Mouse (Mus musculus) right cerebral cortex, postnatal 36 days (tissue): ENCODE measurements around the gene Cep250.
"Not testable (repeated sequence)": the region's sequence is repeated elsewhere in the genome, so short reads cannot be mapped to it uniquely, and the experiment has no call there.

ENCODE experiments used
- DNase-seq, 2 experiments: peaks; one replicate each; pipeline ENCODE4 v3.0.0; 2022; ENCODE audit warnings: low spot score in 2 of 2, mixed read lengths in 1 of 2

Gene Cep250

DNA sequence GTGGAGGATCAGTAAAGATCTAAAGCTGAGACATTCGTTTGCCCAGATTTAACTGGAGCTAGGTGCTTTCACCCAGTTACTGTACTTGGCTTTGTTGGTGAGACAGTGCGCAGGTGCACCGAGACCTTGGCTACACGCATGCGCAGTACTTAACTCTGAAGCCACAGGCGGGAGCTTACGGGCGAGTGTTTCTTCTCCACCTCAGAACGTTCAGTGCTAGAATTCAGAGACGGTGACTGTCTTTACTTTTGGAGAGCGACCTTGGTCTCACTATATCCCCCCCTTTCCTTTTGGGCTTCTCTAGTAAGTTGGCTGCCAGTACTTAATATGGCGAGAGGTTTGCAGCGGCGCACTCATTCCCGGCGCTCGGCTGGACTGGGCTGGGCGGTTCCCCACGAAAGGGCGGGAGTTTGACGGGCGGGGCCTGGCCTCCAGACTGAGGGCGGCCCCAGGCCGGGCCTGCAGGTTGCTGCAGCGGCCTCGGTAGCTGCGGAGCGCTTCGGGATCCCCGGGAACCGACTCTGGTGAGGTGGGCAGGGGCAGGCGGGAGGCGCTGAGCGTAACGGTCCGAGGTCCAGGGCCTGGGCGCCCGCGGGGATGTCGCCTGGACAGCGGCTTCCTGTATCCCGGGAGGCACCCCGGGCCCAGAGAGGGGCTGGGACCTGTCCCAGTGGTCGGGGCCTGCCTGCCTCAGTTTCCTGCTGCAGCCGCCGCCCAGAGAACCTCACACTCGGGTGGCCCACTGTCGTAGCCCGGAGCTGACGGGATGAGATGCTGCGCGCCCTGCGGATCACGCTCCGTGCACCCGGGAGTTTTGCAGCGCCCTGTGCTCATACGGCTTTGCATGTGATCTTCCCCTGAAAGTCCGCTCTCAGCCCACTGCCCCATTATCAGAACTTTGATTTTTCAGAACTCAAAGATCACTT lies at the start of gene Cep250:
Cep250 (plus strand) TSS at position 325 of the 926 bp plus-strand sequence.
- peak; percentile 71 to 76 for DNase-seq

DNA sequence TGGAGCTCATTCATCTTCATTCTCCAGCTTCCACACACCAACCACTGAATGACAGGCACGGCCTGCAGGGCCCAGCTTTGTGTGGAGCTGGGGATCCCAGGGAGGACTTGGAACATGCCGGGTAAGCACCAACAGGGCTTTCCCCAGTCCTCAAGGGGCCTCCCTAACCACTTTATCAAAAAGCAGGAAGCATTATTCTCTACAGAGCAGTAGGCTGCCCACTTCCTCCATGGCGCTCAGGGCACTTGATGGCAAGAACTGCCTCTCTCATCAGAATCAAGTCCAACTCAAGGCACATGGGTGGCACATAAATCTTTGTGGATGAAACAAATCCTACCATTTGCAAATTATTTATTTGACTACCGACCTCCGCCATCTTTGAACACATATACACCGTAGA lies 41.6 kb upstream of the Cep250 start:
- no peak for DNase-seq

GRCm38 (mm10) chr2:155923143-155923542 lies 33.1 kb upstream of the Cep250 start:
- DNase-seq, result no peak

- not testable (repeated sequence) for DNase-seq
Observed at GRCm38 (mm10) chr2:155925213-155925612, 31.0 kb upstream of the Cep250 start.

- no peak for DNase-seq
Observed at GRCm38 (mm10) chr2:155928711-155929345, 27.4 kb upstream of the Cep250 start.

- peak; percentile 94 to 95 for DNase-seq
Observed at GRCm38 (mm10) chr2:155929531-155930442, 26.5 kb upstream of the Cep250 start, which contains the start of gene Uqcc1. TSS of gene Uqcc1 (minus strand) at chr2:155930310.

GRCm38 (mm10) chr2:155939897-155940529 lies 16.2 kb upstream of the Cep250 start:
- DNase-seq, result no peak

DNA sequence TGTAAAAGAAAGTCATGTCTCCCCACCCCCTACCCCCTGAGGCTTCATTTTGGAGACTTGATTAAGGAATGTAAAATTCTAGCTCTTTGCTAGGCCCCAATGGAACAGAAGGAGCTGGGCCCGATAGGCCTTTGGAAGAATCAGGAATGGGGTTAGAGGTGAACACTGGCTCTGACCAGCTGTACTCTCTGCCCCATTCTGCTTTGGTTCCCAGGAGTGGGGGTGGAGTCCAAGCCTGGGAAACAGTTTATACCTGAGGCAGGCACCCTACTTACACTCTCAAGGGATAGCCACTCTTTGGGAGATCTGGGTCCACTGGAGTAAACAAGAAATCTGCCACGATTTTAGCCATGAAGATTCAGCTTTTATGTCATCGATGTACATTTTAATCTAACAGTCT lies 15.6 kb upstream of the Cep250 start, which contains the start of gene Gm15557:
Gm15557 (plus strand) TSS at position 48 of the 400 bp plus-strand sequence.
- no peak for DNase-seq

- DNase-seq, result no peak
Observed at GRCm38 (mm10) chr2:155941697-155942442, 14.4 kb upstream of the Cep250 start.

GRCm38 (mm10) chr2:155943463-155943862 lies 12.8 kb upstream of the Cep250 start:
- no peak for DNase-seq

- DNase-seq, result no peak
Observed at GRCm38 (mm10) chr2:155944685-155945084, 11.6 kb upstream of the Cep250 start.

DNA sequence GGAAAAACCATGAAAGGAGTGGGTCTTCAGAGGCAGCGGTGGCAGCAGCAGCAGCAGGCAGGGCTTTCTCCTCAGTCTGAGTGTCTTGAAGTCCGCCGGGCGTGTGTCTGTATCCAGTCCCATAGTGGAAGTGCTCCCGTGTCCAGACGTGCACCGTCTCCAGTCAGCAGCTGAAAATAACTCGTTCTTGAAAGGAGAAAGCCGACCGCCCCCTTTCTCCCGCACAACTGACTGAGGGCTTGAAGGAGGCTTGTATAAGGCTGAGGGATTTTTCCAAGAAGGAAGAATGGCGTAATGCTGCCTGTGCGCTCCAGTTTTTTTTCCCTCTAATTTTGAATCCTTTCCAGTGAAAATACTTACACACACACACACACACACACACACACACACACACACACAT lies 11.1 kb upstream of the Cep250 start, which contains the start of gene Gdf5:
Gdf5 (minus strand) TSS at position 244 of the 400 bp plus-strand sequence.
- peak; percentile 44 to 47 for DNase-seq

DNA sequence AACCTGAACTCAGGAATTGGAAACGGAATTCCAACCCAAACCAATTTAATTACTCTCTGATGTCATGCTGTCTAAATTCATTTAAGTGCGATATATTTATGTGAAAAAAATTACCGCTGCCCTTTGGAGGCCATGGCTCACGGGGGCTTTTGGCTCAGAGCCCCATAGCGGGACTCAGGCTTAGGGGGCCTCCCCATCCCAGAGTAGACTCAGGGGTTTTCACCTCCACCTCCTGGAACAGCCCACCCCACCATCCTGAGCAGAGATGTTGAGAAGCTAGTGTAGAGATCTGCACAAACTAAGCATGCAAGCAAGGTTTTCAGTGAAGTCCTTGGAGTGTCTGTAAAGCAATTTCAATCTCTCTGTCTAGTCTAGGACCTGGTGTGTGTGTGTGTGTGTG lies 10.7 kb upstream of the Cep250 start:
- DNase-seq, result no peak

DNA sequence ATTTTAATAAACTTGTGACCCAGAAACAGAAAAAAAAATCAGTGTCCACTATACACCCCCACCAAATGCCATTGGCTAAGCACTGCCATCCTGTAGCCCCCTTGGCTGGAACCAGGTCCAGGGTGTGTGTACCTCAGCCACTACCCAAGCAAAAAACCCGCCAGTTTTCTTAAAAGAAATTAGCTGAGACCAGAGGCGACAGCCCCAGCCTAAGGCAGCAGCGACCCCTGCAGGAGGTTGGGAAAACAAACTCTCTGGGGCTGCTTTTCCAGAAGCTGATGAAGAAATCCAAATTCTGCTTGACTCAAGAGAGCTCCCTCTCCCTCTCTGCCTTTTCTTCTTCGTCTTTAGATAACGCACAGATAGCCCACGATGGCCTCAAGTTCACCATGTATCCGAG lies 10.2 kb upstream of the Cep250 start:
- peak; percentile 20 to 25 for DNase-seq

DNA sequence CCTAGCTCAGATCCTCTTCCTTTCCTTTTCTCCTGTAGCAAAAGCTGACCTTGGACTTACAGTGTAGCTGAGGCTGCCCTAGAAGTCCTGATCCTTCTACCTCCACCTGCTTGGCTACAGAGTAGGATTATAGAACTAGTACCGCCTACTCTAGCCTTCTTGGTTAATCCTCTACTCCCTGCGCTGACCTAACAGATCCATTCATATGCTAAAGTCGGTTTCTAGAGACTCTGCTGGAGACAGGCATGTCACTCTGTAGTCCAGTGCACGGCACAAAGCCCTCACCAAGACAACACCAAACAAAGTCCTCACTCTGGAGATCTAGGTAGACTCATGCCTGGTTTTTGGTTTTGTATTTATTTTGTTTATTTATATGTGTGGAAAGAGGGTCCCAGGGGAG lies 9.8 kb upstream of the Cep250 start:
- DNase-seq, result no peak

DNA sequence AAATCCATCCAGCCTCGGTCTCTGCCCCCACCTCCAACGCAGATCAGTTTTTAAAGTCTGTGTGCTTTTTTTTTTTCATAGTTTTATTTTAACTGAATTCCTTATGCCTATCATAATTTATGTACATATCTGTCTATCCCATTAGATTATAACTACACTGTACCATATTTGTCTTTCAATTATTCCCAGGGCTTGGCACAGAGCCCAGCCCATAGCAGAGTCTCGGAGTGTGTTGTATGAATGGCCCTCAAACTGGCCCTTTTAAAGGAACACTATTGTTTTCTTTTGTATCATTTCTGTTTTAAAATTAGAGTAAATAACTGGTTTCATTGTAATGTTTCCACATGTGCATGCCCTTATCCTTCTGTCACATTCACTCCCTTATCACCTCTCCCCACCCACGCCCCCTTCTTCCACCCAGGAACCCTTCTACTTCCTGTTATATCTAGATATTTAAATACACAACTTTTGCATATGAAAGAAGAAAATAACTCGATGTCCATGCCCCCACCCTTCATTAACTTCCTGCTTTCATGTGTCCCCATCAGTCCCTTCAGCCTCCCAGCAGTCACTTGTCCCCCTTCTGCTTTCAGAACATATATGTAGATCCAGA lies 8.8 kb upstream of the Cep250 start:
- no peak for DNase-seq

GRCm38 (mm10) chr2:155949362-155949761 lies 6.9 kb upstream of the Cep250 start:
- no peak for DNase-seq

DNA sequence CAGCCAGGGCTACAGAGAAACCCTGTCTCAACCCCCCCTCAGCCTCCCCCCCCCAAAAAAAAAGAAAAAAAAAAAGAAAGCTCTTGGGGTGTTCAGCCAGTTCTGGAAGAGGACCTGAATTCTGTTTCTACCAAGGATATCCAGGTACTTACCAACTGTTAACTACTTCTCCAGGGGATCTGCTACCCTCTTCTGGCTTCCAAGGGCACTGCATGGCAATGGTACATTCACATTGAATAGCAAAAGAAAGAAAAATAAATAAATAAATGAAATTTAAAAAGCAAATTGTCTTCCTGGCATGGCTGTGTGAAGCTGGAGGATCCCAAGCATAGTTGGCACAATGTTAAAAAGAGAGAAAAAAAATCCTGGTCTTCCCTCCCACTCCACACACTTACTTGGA lies 4.3 kb upstream of the Cep250 start:
- peak; percentile 32 to 49 for DNase-seq

GRCm38 (mm10) chr2:155959981-155960380 lies 3.7 kb downstream of the Cep250 start:
- no peak for DNase-seq

DNA sequence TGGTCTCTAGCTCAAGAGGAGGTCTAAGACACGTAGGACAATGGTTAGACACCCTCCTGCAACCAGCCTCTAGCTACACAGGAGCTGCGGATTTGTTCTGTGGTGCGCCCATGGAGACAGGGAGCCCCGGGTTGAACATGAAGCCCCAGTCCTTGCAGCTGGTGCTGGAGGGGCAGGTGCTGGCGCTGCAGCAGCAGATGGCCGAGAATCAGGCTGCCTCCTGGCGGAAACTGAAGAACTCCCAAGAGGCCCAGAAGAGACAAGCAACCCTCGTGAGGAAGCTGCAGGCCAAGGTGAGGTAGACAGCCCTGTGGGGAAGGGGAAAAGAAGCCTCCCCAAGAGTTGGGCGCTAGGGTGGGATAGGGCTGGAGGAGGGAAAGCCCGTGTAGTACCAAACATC lies 5.6 kb downstream of the Cep250 start:
- DNase-seq, result no peak
